Mouse (Mus musculus) thymus, postnatal 10 days (tissue): Measurements from ENCODE around the gene Mllt1.

Experiments
- DNase-seq, 2 experiments: peaks; one replicate each; pipeline ENCODE4 v3.0.0; 2021; ENCODE audit warnings: low spot score in 2 of 2

Gene Mllt1

GRCm38 (mm10) chr17:56935363-56936131 is at the start of gene Mllt1:
TSS of gene Mllt1 (minus strand) at chr17:56935415.
- peak; percentile 99 for DNase-seq

- no peak for DNase-seq
These were observed 49.7 kb upstream of the Mllt1 start for GRCm38 (mm10) chr17:56984886-56985285.

- DNase-seq = no peak
These were observed 46.8 kb upstream of the Mllt1 start, which contains the start of gene Acer1 for GRCm38 (mm10) chr17:56982013-56982412. TSS of gene Acer1 (minus strand) at chr17:56982126.

GRCm38 (mm10) chr17:56981049-56981448 is 45.8 kb upstream of the Mllt1 start:
- no peak for DNase-seq

GRCm38 (mm10) chr17:56979524-56979923 is 44.3 kb upstream of the Mllt1 start:
- no peak for DNase-seq

GRCm38 (mm10) chr17:56976531-56977390 is 41.5 kb upstream of the Mllt1 start:
- DNase-seq = no peak

- DNase-seq = no peak
These were observed 40.2 kb upstream of the Mllt1 start for GRCm38 (mm10) chr17:56975391-56975790.

- no peak for DNase-seq
These were observed 39.6 kb upstream of the Mllt1 start for GRCm38 (mm10) chr17:56974708-56975240.

GRCm38 (mm10) chr17:56973956-56974707 is 38.9 kb upstream of the Mllt1 start:
- no peak for DNase-seq

GRCm38 (mm10) chr17:56970081-56970480 is 34.9 kb upstream of the Mllt1 start:
- no peak for DNase-seq

- DNase-seq = no peak
These were observed 34.1 kb upstream of the Mllt1 start for GRCm38 (mm10) chr17:56969321-56969720.

GRCm38 (mm10) chr17:56963646-56964045 is 28.4 kb upstream of the Mllt1 start:
- DNase-seq = no peak

- DNase-seq = no peak
These were observed 27.6 kb upstream of the Mllt1 start for GRCm38 (mm10) chr17:56962642-56963405.

GRCm38 (mm10) chr17:56961880-56962279 is 26.7 kb upstream of the Mllt1 start:
- no peak for DNase-seq

- DNase-seq = no peak
These were observed 23.5 kb upstream of the Mllt1 start for GRCm38 (mm10) chr17:56958667-56959066.

- peak in 1 of 2 experiments; percentile 13 for DNase-seq
These were observed 22.7 kb upstream of the Mllt1 start for GRCm38 (mm10) chr17:56957763-56958429.

- no peak for DNase-seq
These were observed 19.7 kb upstream of the Mllt1 start for GRCm38 (mm10) chr17:56954871-56955270.

- no peak for DNase-seq
These were observed 17.4 kb upstream of the Mllt1 start for GRCm38 (mm10) chr17:56952639-56953038.

GRCm38 (mm10) chr17:56950915-56951314 is 15.7 kb upstream of the Mllt1 start:
- peak in 1 of 2 experiments; percentile 75 for DNase-seq

GRCm38 (mm10) chr17:56938751-56939150 is 3.5 kb upstream of the Mllt1 start:
- DNase-seq = no peak
